Mouse (Mus musculus) olfactory bulb, adult 2 months (tissue): ENCODE results near the gene Nkd1.

Experiments
- CTCF ChIP-seq: fragments of 200-500 bp; IDR thresholded peaks from 2 replicates; pipeline ENCODE4 v1.5.1; 2012; ENCODE audit warnings: low read depth, mild to moderate bottlenecking, low read length, moderate library complexity; ENCODE audit not compliant: insufficient read depth
- POLR2A ChIP-seq: fragments of 200-500 bp; IDR thresholded peaks from 2 replicates; pipeline ENCODE4 v1.6.1; 2012; ENCODE audit warnings: mild to moderate bottlenecking, low read depth, low read length, moderate library complexity; ENCODE audit not compliant: insufficient read depth

DNA sequence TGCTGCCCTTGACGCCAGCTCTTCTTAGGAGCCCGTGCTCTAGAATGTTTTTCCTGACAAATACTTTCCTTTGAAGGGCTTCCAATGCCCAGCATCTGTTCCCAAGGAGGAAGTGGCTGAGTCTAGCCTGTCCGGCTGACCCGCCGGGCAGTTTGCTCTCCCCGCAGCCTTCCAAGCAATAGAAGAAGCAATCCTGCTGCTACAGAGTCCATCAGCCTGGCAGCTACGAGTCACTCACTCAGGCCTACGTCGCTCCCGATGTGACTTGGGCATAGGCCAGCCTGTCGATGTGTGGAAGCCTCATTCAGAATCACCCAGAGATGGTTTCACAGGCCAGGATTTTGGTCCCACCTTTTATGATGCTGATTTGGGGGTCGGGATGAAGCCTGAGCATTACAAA, 74.9 kb downstream of the Nkd1 start:
- no peak for TF ChIP-seq POLR2A
- no peak for TF ChIP-seq CTCF
